Mouse (Mus musculus) erythroblast, embryonic 14.5 days (primary cell): ENCODE measurements around the gene Slc4a3.

Experiments used
- GATA1 ChIP-seq: IDR thresholded peaks from 2 replicates; pipeline ENCODE4 v1.6.1; 2012; ENCODE audit warnings: low read length, inconsistent platforms, mixed read lengths
- TAL1 ChIP-seq: IDR thresholded peaks from 3 replicates; pipeline ENCODE4 v1.6.1; 2012; ENCODE audit warnings: low read length, inconsistent platforms, mixed read lengths

DNA sequence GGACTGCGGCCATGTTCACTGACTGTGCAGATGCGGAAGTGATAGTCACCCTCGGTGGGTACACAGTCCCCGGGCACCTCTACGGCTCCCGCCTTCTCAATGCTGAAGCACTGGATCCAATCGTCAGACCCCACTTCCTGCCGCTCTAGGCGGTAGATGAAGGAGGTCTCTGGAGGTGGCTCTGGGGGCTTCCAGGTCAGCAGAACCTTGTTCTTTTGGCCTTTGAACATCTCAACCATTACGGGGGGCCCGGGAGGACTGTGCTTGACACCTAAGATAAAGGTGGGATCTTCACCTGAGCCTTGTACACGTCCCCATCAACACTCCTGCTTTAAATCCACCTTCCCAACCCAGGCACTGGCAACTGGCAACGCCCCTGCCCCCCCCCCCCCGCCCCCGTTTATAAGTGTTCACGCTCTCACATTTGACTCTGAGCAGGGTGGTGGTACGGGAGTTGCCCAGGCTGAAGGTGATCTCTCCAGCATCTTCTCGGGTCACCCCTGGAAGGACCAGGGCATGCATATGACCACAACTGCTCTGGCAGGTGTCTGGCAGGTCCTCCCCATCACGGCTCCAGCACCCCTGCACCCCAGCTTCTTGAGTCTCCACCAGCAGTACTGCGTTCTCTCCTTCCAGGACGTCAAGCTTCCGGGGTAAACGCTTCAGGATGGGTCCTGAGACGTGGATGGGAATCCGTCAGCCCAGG lies 43.0 kb upstream of the Slc4a3 start:
- no peak for TF ChIP-seq GATA1
- TF ChIP-seq TAL1: no peak
